Mouse (Mus musculus) spleen, adult 2 months (tissue): ENCODE data around the gene Ctc1.

Experiments used
- CTCF ChIP-seq: fragments of 200-500 bp; IDR thresholded peaks from 2 replicates; pipeline ENCODE4 v1.5.1; 2011; ENCODE audit warnings: mild to moderate bottlenecking, inconsistent platforms; ENCODE audit not compliant: insufficient read depth, insufficient read length, insufficient replicate concordance; ENCODE audit errors: extremely low read depth
- POLR2A ChIP-seq: fragments of 200-500 bp; IDR thresholded peaks from 2 replicates; pipeline ENCODE4 v1.6.1; 2011; ENCODE audit warnings: low read depth, low read length, inconsistent platforms

GRCm38 (mm10) chr11:69072234-69072633 is 56.5 kb downstream of the Ctc1 start:
- TF ChIP-seq POLR2A, result no peak
- TF ChIP-seq CTCF, result no peak
